Mouse (Mus musculus): ENCODE data around the gene Gm9780.
A peak's percentile ranks its signal among the peaks of the same experiment; 100 is the strongest.
"Not testable (repeated sequence)": the region's sequence is repeated elsewhere in the genome, so short reads cannot be mapped to it uniquely, and the experiment has no call there.

The Gm9780 gene

GRCm38 (mm10) chr14:26042611-26043010 lies at the start of gene Gm9780:
Gm9780 (minus strand) TSS chr14:26042711.
- DNase-seq = not testable (repeated sequence)

DNA sequence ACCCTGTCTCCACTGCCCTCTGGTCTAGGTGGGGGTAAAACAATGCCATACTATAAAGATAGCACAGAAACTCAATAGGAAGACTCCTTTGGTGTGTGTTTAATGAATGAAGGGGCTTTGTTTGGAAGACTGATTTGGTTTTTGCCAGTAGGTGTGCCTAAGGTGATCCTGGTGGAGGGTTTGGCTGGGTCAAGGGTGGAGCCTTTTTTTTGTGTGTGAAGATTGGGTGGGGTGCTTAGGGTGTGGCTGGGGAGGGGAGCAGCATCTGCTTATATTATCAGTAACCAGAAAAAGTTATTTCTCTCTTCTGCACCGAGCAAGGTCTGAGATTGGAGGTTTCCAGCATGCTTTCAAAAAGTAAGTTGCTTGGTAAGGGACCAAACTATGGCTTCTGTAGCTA lies 39.5 kb upstream of the Gm9780 start, which contains the start of gene Cphx3:
Cphx3 (plus strand) TSS at position 301 of the 400 bp plus-strand sequence.
- not testable (repeated sequence) for DNase-seq

DNA sequence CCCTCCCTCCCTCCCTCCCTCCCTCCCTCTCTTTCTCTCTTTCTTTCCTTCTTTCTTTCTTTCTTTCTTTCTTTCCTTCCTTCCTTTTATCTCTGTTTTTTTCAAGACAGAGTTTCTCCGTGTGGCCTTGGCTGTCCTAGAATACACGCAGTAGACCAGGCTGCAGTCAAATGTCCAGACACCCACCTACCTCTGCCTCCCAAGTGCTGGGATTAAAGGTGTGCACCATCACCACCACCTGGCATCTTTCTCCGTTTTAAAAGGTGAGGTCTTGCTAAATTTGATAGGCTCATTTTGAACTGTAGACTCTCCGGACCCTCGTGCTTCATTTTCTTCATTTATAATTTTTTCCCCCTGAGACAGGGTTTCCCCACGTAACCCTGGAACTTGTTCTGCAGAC lies 38.7 kb upstream of the Gm9780 start, which contains the start of gene Cphx2:
Cphx2 (plus strand) TSS at position 301 of the 400 bp plus-strand sequence.
- DNase-seq = not testable (repeated sequence)

DNA sequence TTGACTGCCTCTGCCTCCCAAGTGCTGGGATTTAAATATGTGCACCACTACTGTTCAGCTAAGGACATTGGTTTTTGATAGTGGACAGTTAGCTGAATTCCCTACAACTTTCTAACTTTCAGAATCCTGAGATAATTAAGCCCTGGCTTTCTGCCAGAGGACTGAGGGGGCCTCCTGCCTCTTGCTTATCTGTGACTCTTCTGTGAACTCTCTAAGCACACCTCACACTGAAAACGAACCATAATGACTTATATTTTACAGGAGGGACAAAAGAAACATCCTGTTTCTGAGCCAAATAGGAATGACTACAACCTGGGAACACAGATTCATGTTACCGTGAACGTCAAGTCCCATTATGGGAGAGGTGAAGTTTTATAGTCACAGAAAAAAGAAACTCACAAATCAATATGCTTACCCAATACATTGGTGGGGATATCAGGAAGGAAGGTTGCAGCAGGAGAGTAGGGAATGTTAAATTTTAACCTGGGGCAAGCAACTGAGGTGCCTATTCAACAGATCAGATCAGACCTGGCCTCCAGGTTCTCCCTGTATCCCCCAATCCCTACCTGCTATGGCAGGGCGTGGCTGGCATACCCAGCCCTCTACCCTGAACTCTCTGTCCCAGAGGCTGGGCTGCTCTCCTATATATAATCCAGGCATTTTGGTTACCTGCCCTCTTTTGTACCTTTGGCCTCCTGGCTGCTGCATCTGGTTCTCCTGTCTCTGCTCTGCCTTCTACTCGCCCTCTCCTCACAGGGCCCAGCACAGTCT lies 34.3 kb upstream of the Gm9780 start:
- DNase-seq = not testable (repeated sequence)

DNA sequence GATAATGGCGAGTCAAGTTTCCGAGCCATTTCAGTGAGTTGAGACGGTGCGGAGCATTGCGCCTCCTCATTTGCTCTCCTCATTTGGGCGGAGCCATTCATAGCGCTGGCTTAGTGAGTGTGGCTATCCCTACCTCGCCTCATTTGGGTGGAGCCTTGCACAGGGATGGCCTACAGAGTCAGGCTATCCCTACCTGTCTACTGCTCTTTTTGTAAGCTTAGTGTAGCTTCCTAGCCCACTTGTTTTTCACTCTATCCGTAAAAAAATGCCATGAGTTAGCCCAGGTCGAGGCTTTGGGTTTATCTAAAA lies 24.8 kb upstream of the Gm9780 start, which contains the start of gene Tmem254c:
Tmem254c (minus strand) TSS at position 31 of the 309 bp plus-strand sequence.
- DNase-seq = not testable (repeated sequence)

DNA sequence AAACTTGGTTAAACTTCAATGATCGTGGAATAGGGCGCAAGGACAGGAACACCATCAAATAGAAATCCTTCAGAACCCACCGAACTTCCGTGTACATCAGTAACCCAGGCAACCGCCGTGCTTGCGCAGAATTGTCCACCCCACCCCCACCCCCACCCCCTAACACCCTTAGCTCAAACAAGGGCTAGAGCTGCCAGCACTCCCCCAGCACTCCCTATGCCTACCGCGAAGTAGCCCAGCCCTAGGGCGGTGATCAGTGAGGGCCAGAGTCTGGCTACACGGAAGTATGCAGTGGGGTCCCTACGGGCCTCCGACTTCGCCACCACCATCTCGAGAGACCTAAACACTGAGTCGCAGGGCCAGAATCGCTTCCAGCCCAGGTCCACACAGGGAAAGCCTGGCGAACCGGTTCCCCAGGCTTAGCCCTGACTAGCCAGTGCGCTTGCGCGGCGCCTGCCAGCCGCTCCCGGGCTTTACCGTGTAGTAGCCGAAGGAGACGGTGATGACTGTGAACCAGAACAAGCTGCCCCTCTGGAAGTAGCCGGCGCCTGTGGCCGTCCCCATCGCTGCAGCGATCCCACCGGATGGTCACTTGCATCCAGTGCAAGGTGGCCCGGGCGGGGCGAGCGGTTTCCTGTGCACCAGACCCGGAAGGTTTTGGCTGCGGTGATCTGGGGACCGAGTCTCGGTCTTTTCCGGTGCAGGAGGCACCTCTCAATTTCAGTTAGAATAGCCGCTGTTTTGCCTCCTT lies 24.2 kb upstream of the Gm9780 start:
- DNase-seq = not testable (repeated sequence)

DNA sequence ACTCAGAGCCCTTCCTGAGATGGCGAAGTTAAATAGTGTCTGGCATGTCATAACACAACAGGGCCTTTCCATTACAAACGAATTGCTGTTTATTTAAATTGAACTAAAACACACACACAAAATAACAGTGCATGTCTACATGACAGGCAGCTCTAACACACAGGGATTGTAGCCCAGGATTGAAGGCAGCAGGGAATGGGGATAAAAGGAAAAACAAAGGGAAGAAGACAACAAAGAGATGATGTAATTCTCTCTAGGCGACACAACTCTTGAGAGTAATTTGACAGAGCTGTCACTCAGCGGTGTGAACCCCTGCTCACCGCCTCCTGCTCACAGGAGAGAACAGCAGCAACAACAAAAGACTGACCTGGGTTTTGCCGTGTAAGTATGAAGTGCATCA lies 16.9 kb upstream of the Gm9780 start:
- not testable (repeated sequence) for DNase-seq

DNA sequence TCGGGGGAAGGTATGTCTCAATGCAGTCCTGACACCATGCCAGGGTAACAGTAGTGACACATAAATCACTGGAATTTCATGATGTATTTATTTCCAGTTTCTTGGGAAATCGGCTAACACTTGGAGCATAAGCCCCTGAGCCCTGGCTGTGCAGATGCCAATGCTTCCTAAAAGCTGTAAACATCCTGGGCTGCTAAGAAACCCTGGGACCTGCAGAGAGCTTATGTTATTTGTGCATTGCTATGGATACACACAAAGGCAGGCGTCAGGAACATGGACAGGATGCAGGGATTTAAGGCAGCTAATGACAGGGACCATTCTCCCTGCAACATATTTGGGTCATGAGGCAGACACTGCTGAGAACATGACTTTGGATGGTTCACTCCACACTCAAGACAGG lies 15.7 kb upstream of the Gm9780 start:
- DNase-seq = not testable (repeated sequence)

DNA sequence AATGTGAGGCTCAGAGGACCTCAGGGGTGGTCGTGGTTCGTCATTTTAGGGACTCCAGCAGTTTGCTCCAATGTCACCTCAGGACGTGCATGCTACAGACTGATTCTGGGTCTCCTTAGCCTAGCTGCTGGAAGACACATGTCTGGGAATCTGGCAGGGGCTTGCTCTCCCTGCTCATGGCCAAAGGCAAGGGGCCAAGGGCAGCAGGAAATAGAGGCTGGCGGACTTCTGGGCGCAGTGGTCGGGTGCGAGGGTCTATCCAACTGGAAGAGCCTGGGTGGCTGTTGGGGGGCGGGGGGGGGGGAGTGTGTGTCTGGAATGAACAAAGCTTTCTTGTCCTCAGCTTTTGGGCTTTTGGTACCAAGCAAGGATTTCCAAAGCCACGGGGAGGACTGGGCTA lies 6.3 kb upstream of the Gm9780 start:
- DNase-seq = not testable (repeated sequence)

GRCm38 (mm10) chr14:26047026-26047425 lies 4.5 kb upstream of the Gm9780 start:
- DNase-seq = not testable (repeated sequence)

- not testable (repeated sequence) for DNase-seq
Observed at GRCm38 (mm10) chr14:26045007-26045406, 2.5 kb upstream of the Gm9780 start.

DNA sequence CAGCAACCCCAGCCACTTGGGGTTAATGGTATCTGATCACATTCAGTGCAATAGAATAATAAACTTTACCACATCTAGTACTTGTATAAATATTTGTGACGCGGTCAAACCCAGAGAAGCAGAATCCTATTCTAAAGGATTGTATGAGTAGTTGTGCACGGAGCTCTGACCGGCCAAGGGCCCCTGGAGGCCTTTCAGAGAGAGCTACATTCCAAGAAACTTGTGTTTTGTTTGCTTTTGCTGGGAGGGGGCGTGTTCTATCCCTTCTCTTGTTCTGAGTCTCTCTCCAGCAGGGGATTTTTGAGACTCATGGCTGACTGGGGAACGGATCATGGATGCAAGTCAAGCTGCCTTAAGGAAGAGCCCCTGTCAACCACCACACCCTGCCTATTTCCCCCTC lies 7.1 kb downstream of the Gm9780 start:
- not testable (repeated sequence) for DNase-seq

DNA sequence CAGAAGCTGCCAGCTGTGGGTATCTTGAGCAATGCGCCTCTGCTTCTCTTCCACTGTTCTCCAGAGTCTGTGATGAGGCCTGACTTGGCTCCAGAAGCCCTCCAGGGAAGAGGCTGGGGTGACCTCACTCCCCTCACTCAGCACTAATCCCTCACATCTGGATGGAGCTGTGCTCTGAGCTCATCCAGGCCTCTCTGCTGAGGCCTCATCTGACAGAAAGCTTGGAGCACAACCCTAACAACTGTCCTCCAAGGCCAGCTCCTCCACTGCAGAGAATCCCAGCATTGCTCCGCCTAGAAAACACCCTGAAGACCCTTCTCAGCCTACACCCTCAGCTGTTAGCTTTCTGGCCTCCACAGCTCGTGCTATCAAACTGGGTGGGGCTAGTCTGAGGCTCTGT lies 8.1 kb downstream of the Gm9780 start:
- not testable (repeated sequence) for DNase-seq

- DNase-seq = not testable (repeated sequence)
Observed at GRCm38 (mm10) chr14:26025653-26026052, 16.9 kb downstream of the Gm9780 start.

DNA sequence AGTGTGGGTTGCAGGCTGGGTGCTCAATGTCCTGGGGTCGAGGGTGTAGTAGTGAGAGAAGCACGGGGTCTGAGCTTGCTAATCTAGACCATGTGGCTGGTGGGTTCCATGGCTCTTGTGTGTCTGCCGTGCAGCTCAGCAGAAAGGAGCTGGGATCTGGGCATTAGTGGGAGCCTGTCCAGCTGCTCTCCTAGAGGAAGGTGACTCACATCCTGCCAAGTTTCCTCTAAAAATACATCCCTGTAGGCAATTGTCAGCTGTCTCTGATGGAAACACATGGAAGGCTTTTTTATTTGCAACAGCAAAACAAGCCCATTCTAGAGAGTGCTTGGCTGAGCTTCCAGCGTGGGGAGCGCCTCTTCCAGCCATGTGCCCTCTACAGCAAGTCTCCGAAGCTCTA lies 19.7 kb downstream of the Gm9780 start:
- DNase-seq = not testable (repeated sequence)

- DNase-seq = not testable (repeated sequence)
Observed at GRCm38 (mm10) chr14:26021555-26021954, 21.0 kb downstream of the Gm9780 start.

GRCm38 (mm10) chr14:26016414-26016813 lies 26.1 kb downstream of the Gm9780 start:
- not testable (repeated sequence) for DNase-seq

- not testable (repeated sequence) for DNase-seq
Observed at GRCm38 (mm10) chr14:26007462-26007861, 35.0 kb downstream of the Gm9780 start.

DNA sequence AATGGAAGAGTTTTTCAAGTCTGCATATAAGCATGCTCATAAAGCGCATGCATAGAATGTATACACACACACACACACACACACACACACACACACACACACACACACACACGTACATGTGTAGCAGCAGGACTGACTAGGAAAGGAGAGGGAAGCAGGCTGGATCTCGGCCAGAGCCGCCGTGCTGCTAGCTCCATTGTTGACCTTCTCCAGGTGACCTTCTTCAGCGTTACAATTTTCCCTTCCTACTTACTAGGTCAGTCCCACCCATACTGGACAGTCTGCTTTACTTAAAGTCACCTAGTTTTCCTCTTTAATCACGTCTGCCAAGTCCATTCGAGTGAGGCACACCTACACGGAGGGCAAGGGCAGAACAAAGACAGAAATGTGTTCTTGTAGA lies 60.6 kb downstream of the Gm9780 start:
- DNase-seq = peak; percentile 1 to 19

DNA sequence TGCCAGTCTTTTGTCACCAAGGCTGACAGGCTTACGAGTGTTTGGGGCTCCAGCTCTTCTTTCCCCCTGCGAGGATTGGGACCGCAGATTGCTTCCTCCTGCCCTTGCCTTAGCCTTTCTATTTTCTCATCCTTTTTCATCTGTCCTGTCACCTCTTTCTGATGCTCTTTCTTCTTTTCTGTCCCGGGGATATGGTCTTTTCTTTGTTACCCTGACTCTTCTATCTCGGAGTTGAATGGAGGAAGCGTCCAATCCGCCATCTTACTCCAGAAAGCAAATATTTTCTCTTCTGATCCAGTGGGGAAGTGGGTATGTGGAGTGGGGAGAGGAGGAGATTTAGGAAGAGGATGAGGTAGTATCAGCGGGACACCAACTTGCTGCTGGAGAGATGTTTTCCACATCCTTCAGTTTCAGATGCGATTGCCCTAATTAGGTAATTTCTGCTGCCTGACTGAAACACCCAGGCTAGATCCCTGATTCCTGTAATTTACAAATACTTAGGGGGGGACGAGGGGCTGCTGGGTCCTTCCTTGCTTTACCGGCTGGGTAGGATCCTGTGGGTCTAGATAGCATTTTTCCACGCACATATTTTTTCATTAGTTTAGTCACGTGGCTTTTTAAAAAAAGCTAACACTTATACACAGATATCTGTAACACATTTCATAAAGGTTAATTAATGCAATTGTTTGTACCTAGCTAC lies 63.1 kb downstream of the Gm9780 start:
- peak in 1 of 2 experiments; percentile 3 for DNase-seq

GRCm38 (mm10) chr14:25978371-25979241 lies 63.9 kb downstream of the Gm9780 start, which contains the start of gene Duxbl1:
Duxbl1 (plus strand) TSS chr14:25978577.
- not testable (repeated sequence) for DNase-seq
